Mouse (Mus musculus): Measurements from ENCODE around the gene Usp45. TPM values are rescaled to one million over a fixed set of nuclear protein-coding genes. Genes with fewer than 3 reads are reported as not detected.
A peak's percentile ranks its signal among the peaks of the same experiment; 100 is the strongest.

Gene Usp45
- polyA plus RNA-seq, 1 experiment = 3.8 TPM

DNA sequence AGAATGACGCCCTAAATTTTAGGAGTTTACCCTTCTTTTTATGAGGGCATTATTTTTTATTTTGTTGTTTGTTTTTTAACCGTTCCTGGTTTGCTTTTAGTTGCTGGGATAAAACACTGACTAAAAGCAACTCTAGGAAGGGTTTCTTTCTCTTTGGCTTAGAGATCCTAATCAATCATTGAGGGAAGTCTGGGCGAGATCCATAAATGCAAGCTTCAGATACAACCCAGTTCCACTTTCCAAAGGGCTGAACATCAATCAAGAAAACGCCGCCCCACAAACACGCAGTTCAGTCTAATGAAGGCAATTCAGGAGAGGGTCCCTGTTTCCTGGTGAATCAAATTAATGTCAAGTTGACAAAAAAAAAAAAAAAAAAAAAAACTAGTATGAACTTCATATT is 111.8 kb downstream of the Usp45 start:
- H3K79me2 ChIP-seq (ENCODE audit: control insufficient read depth, insufficient read depth) = peaks cover 4% of the 10 kb centered on the region
- no peaks in the 10 kb centered on the region for H3K27me3 ChIP-seq (ENCODE audit: control insufficient read depth, insufficient read depth, insufficient read length)
- H3K4me3 ChIP-seq = peak overlapping the region; percentile 53
- no peak for TF ChIP-seq POLR2A (IDR thresholded peaks at IDR 0.05; ENCODE audit: insufficient read length, low read depth)
- no peak for TF ChIP-seq MAX (IDR thresholded peaks at IDR 0.05; ENCODE audit: low read depth)
- TF ChIP-seq USF1 (IDR thresholded peaks at IDR 0.05; ENCODE audit: low read depth) = no peak
- TF ChIP-seq REST (IDR thresholded peaks at IDR 0.05; ENCODE audit: insufficient read depth, insufficient read length) = no peak
- TF ChIP-seq TCF3 (IDR thresholded peaks at IDR 0.05; ENCODE audit: insufficient read length, low read depth) = no peak
- no peak for TF ChIP-seq CEBPB (IDR thresholded peaks at IDR 0.05; ENCODE audit: insufficient read depth, poor library complexity, severe bottlenecking)
- no peak for TF ChIP-seq POLR2AphosphoS2 (IDR thresholded peaks at IDR 0.05; ENCODE audit: insufficient read length, low read depth)
- TF ChIP-seq MYOG (IDR thresholded peaks at IDR 0.05; ENCODE audit: control insufficient read depth in 1 of 3, insufficient read depth in 1 of 3, insufficient read length in 2 of 3, low read depth in 2 of 3) = no peak
- no peak for TF ChIP-seq TCF12 (IDR thresholded peaks at IDR 0.05; ENCODE audit: insufficient read depth, poor library complexity, severe bottlenecking)
- no peak for TF ChIP-seq MYOD1 (IDR thresholded peaks at IDR 0.05; ENCODE audit: control insufficient read depth in 1 of 3, insufficient read length in 2 of 3, low read depth in 2 of 3)
- no peak for TF ChIP-seq SRF (IDR thresholded peaks at IDR 0.05; ENCODE audit: control insufficient read depth, insufficient read length, low read depth)
- TF ChIP-seq E2F4 (IDR thresholded peaks at IDR 0.05; ENCODE audit: insufficient read depth) = no peak
- H3K4me2 ChIP-seq (ENCODE audit: low read depth) = peak overlapping the region; percentile 75
- H3ac ChIP-seq (ENCODE audit: control insufficient read depth, insufficient read length) = peak overlapping the region; percentile 67
- H3K36me3 ChIP-seq (ENCODE audit: control insufficient read depth, insufficient read depth) = peaks cover 23% of the 10 kb centered on the region

DNA sequence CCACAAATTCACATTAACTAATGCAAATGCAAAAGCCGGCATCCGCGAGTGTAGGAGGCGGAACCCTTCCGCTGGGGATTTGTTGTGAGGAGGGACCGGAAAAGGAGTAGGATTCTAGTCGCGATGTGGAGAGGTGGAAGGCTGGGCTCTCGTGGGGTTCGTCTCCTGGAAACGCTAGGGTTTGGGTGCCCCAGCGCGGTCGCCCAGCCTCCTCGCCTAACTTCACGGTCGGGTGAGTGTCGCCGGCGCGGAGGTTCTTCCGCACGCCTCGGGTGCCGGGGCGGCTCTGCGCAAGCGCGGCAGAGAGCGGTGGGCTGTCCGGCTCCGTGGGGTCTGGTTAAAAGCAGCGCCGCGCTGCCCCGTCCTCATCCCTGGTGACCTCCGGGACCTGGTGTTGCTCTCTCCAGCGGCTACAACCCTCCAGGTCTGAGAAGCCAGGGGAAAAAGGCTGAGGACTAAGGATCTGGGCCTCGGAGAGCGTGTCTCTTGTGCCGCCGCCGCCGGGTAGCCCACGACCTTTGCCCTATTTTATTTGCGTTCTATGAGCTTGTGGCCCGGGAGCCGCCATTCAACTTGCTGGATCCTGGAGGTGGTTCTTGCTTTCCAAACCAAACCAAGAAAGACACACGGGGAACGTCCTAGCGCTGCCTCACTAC is 112.7 kb downstream of the Usp45 start, which contains the start of gene Coq3:
Gene Coq3, plus strand, starts transcription at position 109 of the 656 bp plus-strand sequence.
- Histone ChIP-seq H3K36me3 (ENCODE audit: control insufficient read depth, insufficient read depth) (peaks cover 17% of the 10 kb centered on the region), H3K4me3 (peak within 1 kb of the TSS; percentile 53), H3ac (ENCODE audit: control insufficient read depth, insufficient read length) (peak within 1 kb of the TSS; percentile 67), H3K4me2 (ENCODE audit: low read depth) (peak within 1 kb of the TSS; percentile 75), H3K79me2 (ENCODE audit: control insufficient read depth, insufficient read depth) (peaks cover 4% of the 10 kb centered on the region), H3K27me3 (ENCODE audit: control insufficient read depth, insufficient read depth, insufficient read length) (no peaks in the 10 kb centered on the region)
- TF ChIP-seq POLR2A (IDR thresholded peaks at IDR 0.05; ENCODE audit: insufficient read length, low read depth) = peak; percentile 70
- TF ChIP-seq REST (IDR thresholded peaks at IDR 0.05; ENCODE audit: insufficient read depth, insufficient read length) = no peak
- peak; percentile 87 for TF ChIP-seq POLR2AphosphoS2 (IDR thresholded peaks at IDR 0.05; ENCODE audit: insufficient read length, low read depth)

DNA sequence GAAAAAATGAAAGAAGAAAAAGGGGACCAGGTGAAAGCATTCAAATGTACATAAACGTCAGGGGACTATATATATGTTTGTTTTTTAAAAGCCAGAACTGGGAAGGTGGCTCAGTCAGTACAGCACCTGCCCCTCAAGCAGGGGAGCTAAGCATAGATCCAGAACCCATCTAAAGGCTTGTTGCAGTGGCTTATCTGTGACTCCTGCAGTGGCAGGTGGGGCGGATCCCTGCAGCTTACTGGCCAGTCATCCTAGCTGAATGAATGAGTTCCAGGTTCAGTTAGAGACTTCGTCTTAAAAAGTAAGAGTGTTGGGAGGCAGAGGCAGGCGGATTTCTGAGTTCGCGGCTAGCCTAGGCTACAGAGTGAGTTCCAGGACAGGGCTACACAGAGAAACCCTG is 115.8 kb downstream of the Usp45 start:
- Histone ChIP-seq H3K4me3 (no peak overlapping the region), H3K27me3 (ENCODE audit: control insufficient read depth, insufficient read depth, insufficient read length) (no peaks in the 10 kb centered on the region), H3K4me2 (ENCODE audit: low read depth) (no peak overlapping the region), H3ac (ENCODE audit: control insufficient read depth, insufficient read length) (no peak overlapping the region), H3K36me3 (ENCODE audit: control insufficient read depth, insufficient read depth) (no peaks in the 10 kb centered on the region), H3K79me2 (ENCODE audit: control insufficient read depth, insufficient read depth) (peaks cover 4% of the 10 kb centered on the region)
- TF ChIP-seq MYOG (IDR thresholded peaks at IDR 0.05; ENCODE audit: control insufficient read depth in 1 of 3, insufficient read depth in 1 of 3, insufficient read length in 2 of 3, low read depth in 2 of 3) (no peak), POLR2A (IDR thresholded peaks at IDR 0.05; ENCODE audit: insufficient read length, low read depth) (no peak), USF1 (IDR thresholded peaks at IDR 0.05; ENCODE audit: low read depth) (no peak), CEBPB (IDR thresholded peaks at IDR 0.05; ENCODE audit: insufficient read depth, poor library complexity, severe bottlenecking) (no peak), REST (IDR thresholded peaks at IDR 0.05; ENCODE audit: insufficient read depth, insufficient read length) (no peak), MYOD1 (IDR thresholded peaks at IDR 0.05; ENCODE audit: control insufficient read depth in 1 of 3, insufficient read length in 2 of 3, low read depth in 2 of 3) (no peak), MAX (IDR thresholded peaks at IDR 0.05; ENCODE audit: low read depth) (no peak), TCF3 (IDR thresholded peaks at IDR 0.05; ENCODE audit: insufficient read length, low read depth) (no peak), TCF12 (IDR thresholded peaks at IDR 0.05; ENCODE audit: insufficient read depth, poor library complexity, severe bottlenecking) (no peak), E2F4 (IDR thresholded peaks at IDR 0.05; ENCODE audit: insufficient read depth) (no peak), POLR2AphosphoS2 (IDR thresholded peaks at IDR 0.05; ENCODE audit: insufficient read length, low read depth) (no peak)

DNA sequence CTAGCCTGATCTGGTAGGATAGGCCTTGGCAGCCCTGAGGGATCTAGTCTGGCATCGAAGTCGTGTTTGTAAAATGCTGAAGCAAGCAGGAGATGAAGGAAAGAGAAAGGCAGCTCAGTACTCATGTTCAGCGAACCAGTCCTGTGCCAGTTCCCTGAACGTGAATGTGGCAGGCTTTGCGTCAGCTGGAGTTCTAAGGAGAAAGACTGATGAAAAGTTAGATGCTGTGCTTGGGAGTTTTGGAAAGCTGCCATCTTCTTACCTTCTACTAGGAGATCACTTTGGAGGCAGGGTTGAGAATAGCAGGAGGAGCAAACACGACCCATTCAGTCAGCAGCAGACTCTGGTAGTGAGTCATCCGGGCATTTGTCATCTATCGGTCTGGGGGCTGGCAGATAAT is 118.9 kb downstream of the Usp45 start:
- H3K4me2 ChIP-seq (ENCODE audit: low read depth) = no peak overlapping the region

More for the DNA sequence above, 118.9 kb downstream of the Usp45 start:
- no peak for TF ChIP-seq SRF (IDR thresholded peaks at IDR 0.05; ENCODE audit: control insufficient read depth, insufficient read length, low read depth)
- TF ChIP-seq POLR2A (IDR thresholded peaks at IDR 0.05; ENCODE audit: insufficient read length, low read depth) = no peak
- no peak for TF ChIP-seq CEBPB (IDR thresholded peaks at IDR 0.05; ENCODE audit: insufficient read depth, poor library complexity, severe bottlenecking)
- TF ChIP-seq MAX (IDR thresholded peaks at IDR 0.05; ENCODE audit: low read depth) = no peak
- TF ChIP-seq REST (IDR thresholded peaks at IDR 0.05; ENCODE audit: insufficient read depth, insufficient read length) = no peak
- no peak for TF ChIP-seq USF1 (IDR thresholded peaks at IDR 0.05; ENCODE audit: low read depth)
- TF ChIP-seq MYOG (IDR thresholded peaks at IDR 0.05; ENCODE audit: control insufficient read depth in 1 of 3, insufficient read depth in 1 of 3, insufficient read length in 2 of 3, low read depth in 2 of 3) = no peak
- no peak for TF ChIP-seq MYOD1 (IDR thresholded peaks at IDR 0.05; ENCODE audit: control insufficient read depth in 1 of 3, insufficient read length in 2 of 3, low read depth in 2 of 3)
- no peak for TF ChIP-seq TCF3 (IDR thresholded peaks at IDR 0.05; ENCODE audit: insufficient read length, low read depth)
- TF ChIP-seq E2F4 (IDR thresholded peaks at IDR 0.05; ENCODE audit: insufficient read depth) = no peak
- TF ChIP-seq POLR2AphosphoS2 (IDR thresholded peaks at IDR 0.05; ENCODE audit: insufficient read length, low read depth) = no peak
- TF ChIP-seq TCF12 (IDR thresholded peaks at IDR 0.05; ENCODE audit: insufficient read depth, poor library complexity, severe bottlenecking) = no peak
- Histone ChIP-seq H3K27me3 (ENCODE audit: control insufficient read depth, insufficient read depth, insufficient read length) (no peaks in the 10 kb centered on the region), H3K79me2 (ENCODE audit: control insufficient read depth, insufficient read depth) (peaks cover 3% of the 10 kb centered on the region), H3K36me3 (ENCODE audit: control insufficient read depth, insufficient read depth) (no peaks in the 10 kb centered on the region), H3ac (ENCODE audit: control insufficient read depth, insufficient read length) (no peak overlapping the region), H3K4me3 (no peak overlapping the region)

Other genes with a start within 250 kb of the Usp45 start
- not detected for gene Prdm13, start 81.2 kb upstream of the Usp45 start, polyA plus RNA-seq (2012; fragmentation: generic; extraction: Trizol)
- 8.5 TPM for gene Ccnc, start 39.5 kb upstream of the Usp45 start, polyA plus RNA-seq (2012; fragmentation: generic; extraction: Trizol)
- gene Tstd3, start 56 bp downstream of the Usp45 start, polyA plus RNA-seq (2012; fragmentation: generic; extraction: Trizol) = 7.5 TPM
- 9.8 TPM for gene Pnisr, start 80.4 kb downstream of the Usp45 start, polyA plus RNA-seq (2012; fragmentation: generic; extraction: Trizol)
- 11.1 TPM for gene Coq3, start 112.5 kb downstream of the Usp45 start, polyA plus RNA-seq (2012; fragmentation: generic; extraction: Trizol)
- 2.7 TPM for gene Faxc, start 164.2 kb downstream of the Usp45 start, polyA plus RNA-seq (2012; fragmentation: generic; extraction: Trizol)